Mouse (Mus musculus) neural tube, embryonic 12.5 days (tissue): ENCODE measurements around the gene Tmem170b. TPM values are rescaled to one million over a fixed set of nuclear protein-coding genes. Genes with fewer than 3 reads are reported as not detected.

Experiments used
- ATAC-seq: fragments of 200-750 bp; cut with Nextera tagmentation; 2 replicates; pipeline ENCODE4 v1.8.0; 2017; ENCODE audit warnings: low read depth, mild to moderate bottlenecking, moderate TSS enrichment, moderate library complexity; ENCODE audit not compliant: low FRiP score
- H3K27ac ChIP-seq: fragments of 300-500 bp; sonication (generic); 2 replicates; pipeline ENCODE4 v1.5.1; 2016
- H3K27me3 ChIP-seq: fragments of 300-500 bp; sonication (generic); replicated peaks from 2 replicates; pipeline ENCODE4 v1.6.1; 2016; ENCODE audit warnings: mild to moderate bottlenecking
- H3K36me3 ChIP-seq: fragments of 300-500 bp; sonication (generic); 2 replicates; pipeline ENCODE4 v1.6.1; 2016; ENCODE audit warnings: mild to moderate bottlenecking
- H3K4me1 ChIP-seq: fragments of 300-500 bp; sonication (generic); 2 replicates; pipeline ENCODE4 v1.6.1; 2016
- H3K4me2 ChIP-seq: fragments of 300-500 bp; sonication (generic); replicated peaks from 2 replicates; pipeline ENCODE4 v1.6.1; 2016; ENCODE audit warnings: mild to moderate bottlenecking
- H3K4me3 ChIP-seq: fragments of 300-500 bp; sonication (generic); 2 replicates; pipeline ENCODE4 v1.5.1; 2016
- H3K9ac ChIP-seq: fragments of 300-500 bp; sonication (generic); 2 replicates; pipeline ENCODE4 v1.6.1; 2016; ENCODE audit warnings: mild to moderate bottlenecking
- H3K9me3 ChIP-seq: fragments of 300-500 bp; sonication (generic); 2 replicates; pipeline ENCODE4 v1.6.1; 2016; ENCODE audit warnings: mild to moderate bottlenecking
- WGBS: fragments of 180-500 bp; shearing (Covaris S2); methylation state at CpG from one replicate; pipeline ENCODE4 v1.1.7; 2016; 5-methylcytosine and 5-hydroxymethylcytosine counted together
- polyA plus RNA-seq: library from polyadenylated mRNA; unstranded; fragments of >200 nt; fragmentation: Nextera tagmentation; extraction: Ambion mirVana; gene quantifications from 2 replicates; pipeline ENCODE4 v1.2.1, GENCODE M21; 2016

The Tmem170b gene
- polyA plus RNA-seq, 1 experiment from 2014 or later, result 27.4 TPM

- H3K9me3 ChIP-seq, result no peaks in the 10 kb centered on the region
- ATAC-seq, result no peak
- WGBS, result 88% methylated on average over 4 of the region's 4 CpGs
Measured at GRCm38 (mm10) chr13:41620132-41620531, 14.4 kb downstream of the Tmem170b start.

GRCm38 (mm10) chr13:41624123-41624522 lies 18.4 kb downstream of the Tmem170b start:
- 90% methylated on average over 1 of the region's 1 CpGs for WGBS
- Histone ChIP-seq H3K9me3 (no peaks in the 10 kb centered on the region), H3K9ac (no peak overlapping the region), H3K27me3 (no peaks in the 10 kb centered on the region), H3K4me3 (no peak overlapping the region), H3K36me3 (no peaks in the 10 kb centered on the region), H3K4me2 (no peak overlapping the region), H3K4me1 (no peaks in the 10 kb centered on the region), H3K27ac (no peak overlapping the region)
- ATAC-seq, result no peak

More at GRCm38 (mm10) chr13:41620132-41620531, 14.4 kb downstream of the Tmem170b start:
- Histone ChIP-seq H3K9ac (no peak overlapping the region), H3K27me3 (no peaks in the 10 kb centered on the region), H3K4me2 (no peak overlapping the region), H3K4me3 (no peak overlapping the region), H3K36me3 (no peaks in the 10 kb centered on the region), H3K4me1 (no peaks in the 10 kb centered on the region), H3K27ac (no peak overlapping the region)

GRCm38 (mm10) chr13:41625248-41625647 lies 19.5 kb downstream of the Tmem170b start:
- H3K27ac ChIP-seq, result no peak overlapping the region
- H3K4me1 ChIP-seq, result no peaks in the 10 kb centered on the region
- no peak overlapping the region for H3K4me3 ChIP-seq
- 88% methylated on average over 3 of the region's 3 CpGs for WGBS
- H3K4me2 ChIP-seq, result no peak overlapping the region
- ATAC-seq, result no peak
- H3K27me3 ChIP-seq, result no peaks in the 10 kb centered on the region
- H3K9ac ChIP-seq, result no peak overlapping the region
- no peaks in the 10 kb centered on the region for H3K9me3 ChIP-seq
- H3K36me3 ChIP-seq, result no peaks in the 10 kb centered on the region; the same call in 1 of the 2 replicates

- WGBS, result 61% methylated on average over 3 of the region's 3 CpGs
- no peak overlapping the region for H3K4me2 ChIP-seq
- no peaks in the 10 kb centered on the region for H3K4me1 ChIP-seq
- no peaks in the 10 kb centered on the region; the same call in 1 of the 2 replicates for H3K36me3 ChIP-seq
- ATAC-seq, result no peak
- no peak overlapping the region for H3K27ac ChIP-seq
- no peaks in the 10 kb centered on the region for H3K9me3 ChIP-seq
- H3K9ac ChIP-seq, result no peak overlapping the region
- H3K4me3 ChIP-seq, result no peak overlapping the region
- no peaks in the 10 kb centered on the region for H3K27me3 ChIP-seq
Measured at GRCm38 (mm10) chr13:41627277-41627916, 21.7 kb downstream of the Tmem170b start.

- no peaks in the 10 kb centered on the region; the same call in 1 of the 2 replicates for H3K36me3 ChIP-seq
- WGBS, result 28% methylated on average over 13 of the region's 13 CpGs
- H3K27me3 ChIP-seq, result no peaks in the 10 kb centered on the region
- no peaks in the 10 kb centered on the region for H3K9me3 ChIP-seq
- H3K4me1 ChIP-seq, result no peaks in the 10 kb centered on the region
- no peak overlapping the region for H3K27ac ChIP-seq
- H3K4me2 ChIP-seq, result no peak overlapping the region
- no peak for ATAC-seq
- no peak overlapping the region for H3K4me3 ChIP-seq
- H3K9ac ChIP-seq, result no peak overlapping the region
Measured at GRCm38 (mm10) chr13:41634401-41634818, 28.7 kb downstream of the Tmem170b start.

GRCm38 (mm10) chr13:41638083-41638482 lies 32.4 kb downstream of the Tmem170b start:
- H3K27me3 ChIP-seq, result no peaks in the 10 kb centered on the region
- no peak overlapping the region for H3K9ac ChIP-seq
- H3K4me1 ChIP-seq, result no peaks in the 10 kb centered on the region
- no peak overlapping the region for H3K4me3 ChIP-seq
- no peak overlapping the region for H3K27ac ChIP-seq
- no peaks in the 10 kb centered on the region for H3K9me3 ChIP-seq
- 94% methylated on average over 4 of the region's 4 CpGs for WGBS
- no peak for ATAC-seq
- no peak overlapping the region for H3K4me2 ChIP-seq
- no peaks in the 10 kb centered on the region for H3K36me3 ChIP-seq

- Histone ChIP-seq H3K4me3 (no peak overlapping the region), H3K36me3 (no peaks in the 10 kb centered on the region), H3K27me3 (no peaks in the 10 kb centered on the region), H3K9ac (no peak overlapping the region), H3K4me2 (no peak overlapping the region), H3K27ac (no peak overlapping the region), H3K4me1 (no peaks in the 10 kb centered on the region; the same call in 1 of the 2 replicates), H3K9me3 (no peaks in the 10 kb centered on the region)
- WGBS, result 40% methylated on average over 6 of the region's 6 CpGs
- ATAC-seq, result no peak
Measured at GRCm38 (mm10) chr13:41642851-41643250, 37.1 kb downstream of the Tmem170b start.

- no peaks in the 10 kb centered on the region for H3K36me3 ChIP-seq
- no peak for ATAC-seq
- no peaks in the 10 kb centered on the region; the same call in 1 of the 2 replicates for H3K4me1 ChIP-seq
- no peak overlapping the region for H3K4me2 ChIP-seq
- no peaks in the 10 kb centered on the region for H3K9me3 ChIP-seq
- no peak overlapping the region for H3K4me3 ChIP-seq
- H3K9ac ChIP-seq, result no peak overlapping the region
- WGBS, result 70% methylated on average over 7 of the region's 7 CpGs
- no peaks in the 10 kb centered on the region for H3K27me3 ChIP-seq
- H3K27ac ChIP-seq, result no peak overlapping the region
Measured at GRCm38 (mm10) chr13:41643798-41644197, 38.1 kb downstream of the Tmem170b start.

- no peaks in the 10 kb centered on the region for H3K27me3 ChIP-seq
- no peak overlapping the region for H3K27ac ChIP-seq
- H3K9me3 ChIP-seq, result no peaks in the 10 kb centered on the region
- no peak overlapping the region for H3K4me2 ChIP-seq
- no peaks in the 10 kb centered on the region for H3K36me3 ChIP-seq
- H3K9ac ChIP-seq, result no peak overlapping the region
- ATAC-seq, result no peak
- no peak overlapping the region for H3K4me3 ChIP-seq
- no peaks in the 10 kb centered on the region; the same call in 1 of the 2 replicates for H3K4me1 ChIP-seq
- WGBS, result 63% methylated on average over 10 of the region's 10 CpGs
Measured at GRCm38 (mm10) chr13:41644591-41645482, 39.1 kb downstream of the Tmem170b start.

GRCm38 (mm10) chr13:41645483-41645859 lies 39.8 kb downstream of the Tmem170b start:
- no peak overlapping the region for H3K4me3 ChIP-seq
- no peaks in the 10 kb centered on the region for H3K9me3 ChIP-seq
- no peak overlapping the region for H3K9ac ChIP-seq
- ATAC-seq, result no peak
- 79% methylated on average over 5 of the region's 5 CpGs for WGBS
- H3K36me3 ChIP-seq, result no peaks in the 10 kb centered on the region
- H3K4me2 ChIP-seq, result no peak overlapping the region
- H3K4me1 ChIP-seq, result no peaks in the 10 kb centered on the region; the same call in 1 of the 2 replicates
- no peaks in the 10 kb centered on the region for H3K27me3 ChIP-seq
- H3K27ac ChIP-seq, result no peak overlapping the region

- Histone ChIP-seq H3K4me2 (no peak overlapping the region), H3K4me3 (no peak overlapping the region), H3K27ac (no peak overlapping the region), H3K27me3 (no peaks in the 10 kb centered on the region), H3K4me1 (no peaks in the 10 kb centered on the region; the same call in 1 of the 2 replicates), H3K9ac (no peak overlapping the region), H3K36me3 (no peaks in the 10 kb centered on the region), H3K9me3 (no peaks in the 10 kb centered on the region)
- ATAC-seq, result no peak
- 83% methylated on average over 6 of the region's 6 CpGs for WGBS
Measured at GRCm38 (mm10) chr13:41647976-41648375, 42.3 kb downstream of the Tmem170b start.

GRCm38 (mm10) chr13:41650665-41651064 lies 45.0 kb downstream of the Tmem170b start:
- ATAC-seq, result no peak
- Histone ChIP-seq H3K36me3 (no peaks in the 10 kb centered on the region), H3K9me3 (no peaks in the 10 kb centered on the region), H3K27ac (no peak overlapping the region), H3K4me3 (no peak overlapping the region), H3K4me2 (no peak overlapping the region), H3K27me3 (no peaks in the 10 kb centered on the region), H3K9ac (no peak overlapping the region), H3K4me1 (no peaks in the 10 kb centered on the region)
- WGBS, result 76% methylated on average over 7 of the region's 7 CpGs
